Mouse (Mus musculus) spleen, postnatal 36 days (tissue): ENCODE data around the gene Tfg.
A peak's percentile ranks its signal among the peaks of the same experiment; 100 is the strongest.

Experiments used
- DNase-seq, 2 experiments: peaks; one replicate each; pipeline ENCODE4 v3.0.0; 2022; ENCODE audit warnings: low spot score in 2 of 2, mixed read lengths in 1 of 2

The Tfg gene

DNA sequence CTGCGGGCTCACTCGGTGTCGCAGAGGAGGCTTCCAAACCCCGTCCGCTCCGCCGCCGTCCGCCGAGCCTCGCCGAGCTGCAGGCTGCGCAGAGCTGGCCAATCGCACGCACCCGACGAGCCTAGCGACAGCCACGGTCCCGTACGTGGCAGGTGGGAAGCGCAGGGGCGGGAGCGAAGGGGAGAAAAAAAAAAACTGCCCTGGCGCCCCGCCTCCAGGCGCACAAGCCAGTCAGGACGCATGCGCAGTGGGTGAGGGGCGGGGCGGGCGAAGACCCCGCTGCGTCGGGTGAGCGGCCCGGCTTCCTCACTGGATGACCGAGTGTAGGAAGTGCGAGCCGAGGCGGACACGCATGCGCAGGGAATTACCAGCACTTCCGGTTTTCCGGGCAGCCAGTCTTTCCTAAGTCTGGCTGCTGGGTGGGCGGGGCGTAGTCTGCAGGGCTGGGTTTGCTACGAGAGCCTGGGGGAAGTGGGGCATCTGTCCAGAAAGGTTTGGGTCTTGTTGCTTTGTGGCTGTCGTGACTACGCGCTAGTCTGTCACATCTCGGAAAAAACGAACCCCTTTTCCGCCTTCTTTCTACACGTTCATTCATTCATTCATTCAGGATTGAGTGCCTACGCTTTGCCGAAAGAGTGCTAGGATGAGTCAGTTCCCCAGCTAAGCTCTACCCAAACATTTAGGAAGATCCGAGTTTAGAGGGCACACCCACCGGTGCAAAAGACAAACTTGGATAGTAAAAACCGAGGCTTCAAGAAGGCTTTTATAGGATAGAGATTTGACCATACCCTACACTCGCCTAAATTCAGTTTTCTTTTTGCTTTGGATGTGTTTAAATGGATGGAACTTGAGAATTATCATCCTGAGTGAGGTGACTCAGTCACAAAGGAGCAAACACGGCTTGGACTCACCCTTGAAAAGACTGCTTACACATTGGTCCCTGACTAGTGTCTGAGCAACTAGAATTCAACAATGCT, at the start of gene Tfg:
Gene Tfg (minus strand): TSS at position 227 of the 977 bp plus-strand sequence.
- peak; percentile 98 for DNase-seq

DNA sequence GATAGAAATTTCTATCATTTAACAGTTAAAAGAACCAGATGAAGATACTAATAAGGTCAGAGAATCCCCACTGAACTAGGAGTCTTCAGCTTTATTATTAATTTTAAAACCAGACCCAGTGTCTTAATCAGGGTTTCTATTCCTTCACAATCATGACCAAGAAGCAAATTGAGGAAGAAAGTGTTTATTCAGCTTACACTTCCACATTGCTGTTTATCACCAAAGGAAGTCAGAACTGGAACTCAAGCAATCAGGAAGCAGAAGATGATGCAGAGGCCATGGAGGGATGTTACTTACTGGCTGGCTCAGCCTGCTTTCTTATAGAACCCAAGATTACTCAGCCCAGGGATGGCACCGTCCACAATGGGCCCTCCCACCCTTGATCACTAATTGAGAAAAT, 11.8 kb upstream of the Tfg start:
- no peak for DNase-seq

DNA sequence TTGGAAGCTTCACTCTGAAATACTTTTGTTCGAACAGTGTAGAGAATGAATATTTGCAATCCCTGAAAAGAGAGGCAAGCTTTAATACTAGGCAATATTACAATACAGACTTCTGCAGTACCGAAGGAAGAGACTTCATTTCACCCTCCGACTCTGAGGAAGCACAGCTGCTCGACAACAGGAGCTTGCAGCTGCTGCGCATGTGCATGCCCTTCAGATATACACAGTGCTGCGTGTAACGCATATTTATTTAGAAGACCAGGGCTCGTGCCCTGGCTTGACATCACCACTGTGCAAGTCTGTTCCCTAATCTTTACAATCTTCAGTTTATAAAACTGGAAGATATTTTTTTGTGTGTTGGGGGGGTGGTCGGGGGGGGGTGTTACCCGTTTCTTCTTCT, 7.7 kb upstream of the Tfg start:
- DNase-seq: no peak

DNA sequence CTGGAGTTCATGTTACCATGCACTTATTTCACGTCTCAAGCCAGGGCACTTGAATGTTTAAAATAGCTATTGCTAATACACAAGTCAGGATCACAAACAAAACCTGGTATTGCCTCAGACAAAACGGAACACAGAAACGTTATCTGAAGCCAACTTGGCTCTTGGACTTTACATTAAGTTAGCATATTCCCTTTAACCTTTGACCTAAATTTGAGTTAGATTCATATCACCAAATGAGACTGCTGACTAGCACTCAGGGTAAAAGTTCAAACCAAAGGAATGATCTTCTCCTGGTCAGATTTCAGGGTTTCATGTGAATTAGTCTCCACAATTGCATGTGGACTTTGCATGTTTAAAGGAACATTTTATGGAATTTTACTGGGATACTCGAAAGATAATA, 5.1 kb upstream of the Tfg start:
- no peak for DNase-seq

DNA sequence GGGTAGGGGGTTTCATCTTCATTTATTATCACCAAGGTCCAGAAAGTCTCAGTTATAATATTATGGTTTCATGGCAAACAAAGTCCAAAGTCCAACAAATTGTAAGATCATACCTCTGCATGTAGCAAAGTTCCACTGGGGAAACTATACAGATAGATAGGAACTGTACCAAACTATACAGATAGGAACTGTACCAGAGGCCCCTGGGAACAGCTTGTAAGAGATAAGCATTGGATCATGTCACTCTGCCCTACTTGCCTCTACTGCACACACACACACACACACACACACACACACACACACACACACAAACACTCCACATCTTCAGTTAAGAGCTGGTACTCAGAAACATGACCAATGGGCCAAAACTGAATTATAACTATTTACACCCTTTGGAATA, 1.8 kb upstream of the Tfg start:
- DNase-seq: no peak

DNA sequence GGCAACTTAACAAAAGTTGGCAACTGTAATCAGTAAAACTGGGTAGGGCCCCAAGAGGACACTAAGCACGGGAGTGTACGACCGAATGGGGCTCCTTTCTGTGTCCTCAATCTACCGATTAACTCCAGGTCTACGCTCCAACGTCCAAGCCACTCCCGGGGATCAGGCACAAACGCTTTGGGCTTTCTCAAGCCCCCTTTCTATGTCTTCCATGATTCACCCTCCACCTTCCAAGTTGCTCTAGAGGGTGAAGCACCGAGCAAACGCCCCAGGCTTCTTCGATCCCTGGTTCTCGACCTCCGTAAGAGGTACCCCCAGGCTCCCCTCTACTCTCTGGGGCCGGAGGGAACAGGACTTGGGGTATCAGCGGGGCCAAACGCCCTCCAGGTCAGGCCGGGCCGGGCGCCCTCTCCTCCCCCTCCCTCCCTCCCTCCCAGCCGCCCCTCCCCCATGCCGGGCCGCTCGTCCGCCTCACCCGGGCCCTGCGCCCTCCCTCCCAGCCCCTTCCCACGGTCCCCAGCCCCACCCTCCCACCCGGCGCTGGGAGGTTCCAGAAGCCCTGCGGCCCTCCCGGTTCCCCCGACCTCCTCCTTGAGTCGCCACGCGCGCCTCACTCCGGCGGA, 582 bp downstream of the Tfg start:
- peak; percentile 2 to 12 for DNase-seq

DNA sequence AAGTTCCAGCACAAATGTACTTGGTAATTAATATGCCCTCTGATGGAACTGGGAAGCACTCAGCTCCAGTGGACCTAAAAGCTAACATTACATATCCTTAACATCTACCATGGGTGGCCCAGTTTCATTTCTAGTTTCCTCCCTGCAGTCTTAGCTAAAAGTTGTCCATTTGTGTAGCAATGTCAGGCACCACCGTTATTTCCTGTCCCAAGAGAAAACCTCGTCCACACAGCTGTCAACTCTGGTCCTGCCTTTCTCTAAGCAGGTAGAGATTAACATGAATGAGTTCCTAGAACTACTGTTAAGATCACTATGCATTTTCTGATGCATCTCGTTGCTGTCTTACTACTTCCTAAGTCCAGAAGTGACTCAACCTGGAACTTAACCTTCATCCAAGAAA, 1.6 kb downstream of the Tfg start:
- peak in 1 of 2 experiments; percentile 7 for DNase-seq

DNA sequence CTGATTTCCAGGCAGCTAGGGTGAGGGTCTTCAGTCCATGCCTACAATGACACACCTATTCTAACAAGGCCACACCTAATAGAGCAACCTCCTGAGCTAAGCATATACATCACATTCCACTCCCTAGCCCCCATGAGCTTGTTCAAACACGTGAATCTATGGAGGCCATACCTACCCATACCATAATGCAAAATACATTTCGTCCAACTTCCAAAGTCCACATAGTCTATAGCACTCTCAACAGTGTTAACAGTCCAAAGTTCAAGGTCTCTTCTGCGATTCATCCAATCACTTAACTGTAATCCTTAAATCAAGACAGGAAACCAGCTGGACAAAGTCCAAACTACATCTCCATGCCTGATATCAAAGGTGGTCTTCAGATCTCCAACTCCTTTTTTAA, 7.2 kb downstream of the Tfg start:
- no peak for DNase-seq

DNA sequence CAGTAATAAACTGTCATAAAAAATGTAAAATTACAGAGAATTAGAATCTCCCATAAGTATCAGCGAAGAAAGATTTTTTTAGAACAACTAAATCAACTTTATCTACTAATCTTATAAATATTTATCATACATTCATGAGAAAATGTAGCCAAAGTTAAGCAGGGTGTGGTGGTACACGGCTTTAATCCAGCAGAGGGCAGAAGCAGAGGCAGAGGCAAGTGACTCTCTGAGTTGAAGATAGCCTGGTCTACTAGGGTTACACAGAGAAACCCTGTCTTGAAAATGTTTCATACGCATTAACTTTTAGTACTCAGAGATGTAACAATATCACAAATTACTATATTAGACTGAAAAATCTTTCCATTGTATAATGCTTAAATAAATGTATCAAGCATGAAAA, 11.5 kb downstream of the Tfg start:
- no peak for DNase-seq

DNA sequence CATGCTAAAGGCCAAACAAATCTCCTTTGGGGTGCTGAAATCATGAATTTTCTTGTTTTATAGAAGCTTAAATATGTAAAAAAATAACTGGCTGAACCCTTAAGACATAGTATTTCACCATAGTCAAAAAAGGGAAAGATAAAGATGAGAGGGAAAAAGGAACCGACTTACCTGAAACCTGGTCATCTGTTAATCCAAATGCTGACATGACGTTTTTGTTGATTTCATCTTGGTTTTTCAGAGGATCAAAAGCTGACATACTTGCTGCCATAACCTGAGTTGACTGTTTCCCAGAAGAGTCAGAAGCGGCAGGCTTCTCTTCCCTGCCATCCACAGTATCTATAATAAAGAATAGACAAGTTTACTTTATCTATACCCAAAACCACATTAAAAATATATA, 16.4 kb downstream of the Tfg start:
- no peak for DNase-seq

DNA sequence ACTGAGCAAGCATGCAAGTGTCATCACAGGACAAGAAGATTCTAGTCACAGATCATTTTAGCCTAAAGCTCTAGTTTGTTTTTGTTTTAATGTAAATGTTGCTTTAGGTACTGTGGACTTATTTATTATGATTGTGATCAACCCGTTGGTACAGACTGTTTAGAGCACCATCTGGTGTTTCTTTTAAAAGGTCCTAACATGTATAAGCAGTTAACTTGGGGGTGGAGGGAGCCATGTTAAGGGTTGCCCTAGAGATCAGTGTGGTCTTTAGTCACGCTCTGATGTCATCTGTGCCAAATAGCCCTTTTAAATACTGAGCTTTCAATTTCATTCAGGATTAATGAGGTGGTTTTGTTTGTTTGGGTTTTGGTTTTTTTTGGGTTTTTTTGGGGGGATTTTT, 20.8 kb downstream of the Tfg start:
- no peak for DNase-seq

DNA sequence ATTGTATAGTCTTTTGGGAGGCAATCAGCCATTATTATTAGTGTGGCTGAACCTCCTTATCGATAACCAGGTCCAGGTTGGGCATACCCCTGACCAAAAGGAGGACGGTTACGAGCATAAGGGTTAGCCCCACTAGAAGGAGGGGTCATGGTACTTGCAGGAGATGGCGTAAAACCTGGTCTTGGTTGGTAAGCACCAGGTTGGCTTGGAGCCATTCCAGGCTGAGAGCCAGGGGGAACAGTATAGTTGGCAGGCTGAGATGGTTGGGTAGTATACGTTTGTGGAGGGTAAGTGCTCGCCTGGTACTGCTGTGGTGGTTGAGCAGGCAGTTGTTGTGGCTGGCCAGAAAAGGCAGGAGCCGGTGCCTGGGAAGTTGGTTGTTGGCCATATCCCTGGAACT, 26.5 kb downstream of the Tfg start:
- no peak for DNase-seq

DNA sequence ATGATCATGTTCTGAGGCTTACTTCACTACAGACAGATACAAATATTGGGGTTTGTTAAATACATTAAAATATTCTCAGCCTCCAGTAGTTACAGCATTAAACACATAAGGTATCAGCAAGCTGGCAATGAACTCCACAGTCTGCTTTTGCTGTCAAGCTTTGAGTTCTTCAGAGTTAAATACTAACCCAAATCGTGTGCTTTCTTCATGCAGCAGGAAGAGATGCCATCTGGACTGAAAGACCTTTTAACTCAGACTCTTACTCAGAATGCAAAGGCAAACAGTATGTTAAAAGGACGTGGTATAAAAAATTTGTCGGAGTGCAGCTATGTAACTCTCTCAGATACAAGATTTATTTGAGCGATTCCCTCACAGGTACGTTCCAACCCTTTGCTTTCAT, 30.5 kb downstream of the Tfg start:
- no peak for DNase-seq

DNA sequence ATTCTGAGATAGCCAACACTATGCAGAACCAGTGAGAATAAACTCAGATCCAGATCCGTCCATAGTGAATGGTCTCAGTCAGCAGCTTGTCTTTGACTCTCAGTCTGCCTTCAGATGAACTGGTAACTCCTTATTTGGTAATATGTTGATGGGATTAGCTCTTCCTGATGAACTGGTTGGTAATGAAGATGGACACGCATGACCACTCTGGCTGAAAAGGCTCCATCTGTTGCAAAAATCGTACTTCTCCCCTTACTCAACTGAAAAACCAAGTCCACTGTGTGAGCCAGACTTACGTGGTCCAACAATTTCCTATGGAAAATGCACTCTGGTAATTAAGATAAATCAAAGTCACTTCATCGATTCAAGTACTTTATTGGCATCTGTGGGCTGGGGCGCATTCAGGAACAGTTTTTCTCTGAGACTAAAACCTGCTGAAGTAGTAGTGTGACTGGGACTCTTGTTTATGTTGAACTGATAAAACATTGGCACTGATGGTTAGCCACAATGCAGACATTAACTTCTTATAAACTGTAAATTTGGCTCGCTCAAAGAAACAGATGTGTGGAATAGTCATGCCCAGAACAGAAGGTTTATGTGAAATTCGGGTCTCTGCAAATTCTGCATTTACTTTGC, 36.1 kb downstream of the Tfg start:
- DNase-seq: no peak

DNA sequence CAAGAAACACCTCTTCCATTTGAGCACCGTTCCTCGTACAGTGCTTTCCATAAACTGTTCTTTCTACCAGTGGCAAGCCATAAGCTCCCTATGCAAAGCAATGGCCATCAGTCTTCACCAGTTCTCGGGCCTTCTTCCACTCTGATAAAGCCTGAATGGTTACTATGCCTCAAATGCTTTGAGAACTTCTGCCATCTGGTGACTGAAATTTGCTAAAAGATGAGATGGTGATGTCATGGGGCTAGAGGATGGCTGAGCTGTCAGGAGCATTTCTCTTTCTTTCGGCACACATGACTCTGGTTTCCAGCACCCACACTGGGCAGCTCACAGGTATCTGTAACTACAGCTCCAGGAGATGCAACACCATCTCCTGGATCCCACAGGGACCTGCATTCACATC, 40.1 kb downstream of the Tfg start:
- no peak for DNase-seq

DNA sequence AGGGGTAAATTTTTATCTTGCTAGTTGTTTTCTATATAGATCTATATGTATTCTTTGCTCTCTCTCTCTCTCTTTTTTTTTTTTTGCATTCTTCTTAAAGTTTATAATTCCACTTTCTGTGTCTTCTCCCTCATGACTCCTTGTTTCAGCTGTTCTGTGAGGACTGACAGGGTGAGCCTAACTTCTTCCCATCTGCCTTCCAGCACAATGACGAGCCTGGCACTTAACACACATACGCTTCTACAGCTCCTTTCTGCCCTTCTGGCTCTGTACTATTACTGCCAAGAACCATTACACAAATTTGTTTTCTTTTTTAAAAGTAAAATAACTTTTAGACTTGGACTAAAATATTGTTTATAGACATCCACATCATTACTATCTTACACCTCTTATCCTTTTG, 43.8 kb downstream of the Tfg start:
- DNase-seq: no peak

DNA sequence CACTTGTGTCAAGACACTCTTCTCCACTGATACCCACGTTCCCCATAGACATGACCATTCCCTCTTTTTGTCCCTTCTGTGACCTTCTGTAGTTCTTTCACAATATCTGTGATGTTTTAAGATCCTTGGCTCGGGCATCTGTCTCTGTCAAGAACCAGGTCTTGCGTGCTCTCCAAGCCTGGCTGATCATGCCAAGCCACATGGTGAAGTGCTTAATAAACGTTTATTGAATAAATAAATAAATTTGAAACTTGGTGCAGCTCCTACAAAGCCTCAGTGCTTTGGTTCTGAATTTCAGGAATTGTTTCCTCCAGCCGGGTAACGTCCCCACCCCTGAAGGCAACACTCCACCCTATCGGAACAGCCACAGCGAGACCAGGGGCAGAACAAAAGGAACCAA, 46.3 kb downstream of the Tfg start:
- DNase-seq: no peak

DNA sequence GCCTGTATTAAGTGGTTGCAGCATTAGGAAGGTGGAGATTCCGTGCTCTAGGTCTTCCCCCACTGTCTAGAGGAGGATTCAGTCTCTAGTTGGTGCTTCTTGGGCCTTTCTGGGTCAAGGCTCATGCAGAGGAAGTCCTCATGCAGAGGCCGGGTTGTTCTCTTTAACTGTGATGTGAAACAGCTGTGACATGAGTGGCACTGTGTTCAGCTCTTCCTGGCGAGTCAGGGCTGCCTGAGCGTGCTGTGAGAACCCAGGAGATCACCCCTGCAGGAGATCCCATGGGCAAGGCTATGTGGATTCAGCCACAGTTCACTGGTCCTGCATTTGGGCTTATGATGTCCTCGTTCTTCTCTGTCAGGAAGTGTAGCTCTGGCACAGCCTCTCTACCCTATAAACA, 47.7 kb downstream of the Tfg start:
- no peak for DNase-seq

DNA sequence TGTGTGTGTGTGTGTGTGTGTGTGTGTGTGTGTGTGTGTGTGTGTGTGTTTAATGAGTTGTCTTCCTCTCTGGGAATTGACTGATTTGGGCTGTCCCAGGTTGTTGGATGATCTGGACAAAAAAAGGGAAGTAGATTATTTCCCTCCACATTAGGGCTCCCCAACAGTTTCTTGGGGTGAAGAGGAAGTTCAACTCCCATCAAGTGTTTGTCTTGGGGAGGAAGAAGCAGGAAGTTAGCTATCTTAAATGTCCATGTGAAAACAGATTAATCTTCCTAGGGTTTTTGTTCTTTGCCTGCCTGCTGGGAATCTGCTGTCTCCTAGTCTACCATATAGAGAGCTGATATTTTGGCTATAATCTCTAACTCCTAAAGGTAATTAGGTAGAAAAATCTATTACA, 58.4 kb downstream of the Tfg start:
- DNase-seq: no peak

DNA sequence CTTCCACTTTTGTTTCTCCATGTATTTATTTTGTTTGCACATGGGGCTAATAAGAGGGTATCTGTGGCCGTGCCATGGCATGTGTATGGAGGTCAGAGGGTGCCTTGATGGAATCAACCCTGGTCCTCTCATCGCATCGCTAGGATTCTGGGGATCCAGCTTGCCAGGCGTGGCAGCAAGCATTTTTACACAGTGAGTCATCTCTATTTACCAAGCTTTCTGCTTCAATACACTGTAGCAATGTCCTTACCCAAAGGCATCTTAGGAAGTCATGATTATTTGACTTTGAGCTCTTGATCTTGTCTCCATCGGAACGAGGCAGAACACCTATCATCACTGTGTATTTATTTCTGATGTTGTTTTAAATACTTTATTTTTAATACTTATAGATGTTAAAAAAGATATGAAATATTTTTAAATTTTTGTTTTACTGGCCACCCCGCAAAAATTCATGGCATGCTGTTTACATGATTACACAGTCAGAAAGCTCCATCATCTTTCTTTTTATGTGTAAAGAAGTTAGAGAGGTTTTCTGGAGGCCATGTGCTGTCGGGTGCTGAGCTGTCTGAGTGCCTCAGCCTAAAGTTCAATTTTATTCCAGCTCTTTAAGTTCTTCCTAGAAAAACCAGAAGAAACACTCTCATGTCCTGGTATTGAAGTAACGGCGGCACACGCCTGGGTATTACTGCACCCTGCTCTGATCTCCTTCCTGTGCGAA, 61.9 kb downstream of the Tfg start:
- no peak for DNase-seq

DNA sequence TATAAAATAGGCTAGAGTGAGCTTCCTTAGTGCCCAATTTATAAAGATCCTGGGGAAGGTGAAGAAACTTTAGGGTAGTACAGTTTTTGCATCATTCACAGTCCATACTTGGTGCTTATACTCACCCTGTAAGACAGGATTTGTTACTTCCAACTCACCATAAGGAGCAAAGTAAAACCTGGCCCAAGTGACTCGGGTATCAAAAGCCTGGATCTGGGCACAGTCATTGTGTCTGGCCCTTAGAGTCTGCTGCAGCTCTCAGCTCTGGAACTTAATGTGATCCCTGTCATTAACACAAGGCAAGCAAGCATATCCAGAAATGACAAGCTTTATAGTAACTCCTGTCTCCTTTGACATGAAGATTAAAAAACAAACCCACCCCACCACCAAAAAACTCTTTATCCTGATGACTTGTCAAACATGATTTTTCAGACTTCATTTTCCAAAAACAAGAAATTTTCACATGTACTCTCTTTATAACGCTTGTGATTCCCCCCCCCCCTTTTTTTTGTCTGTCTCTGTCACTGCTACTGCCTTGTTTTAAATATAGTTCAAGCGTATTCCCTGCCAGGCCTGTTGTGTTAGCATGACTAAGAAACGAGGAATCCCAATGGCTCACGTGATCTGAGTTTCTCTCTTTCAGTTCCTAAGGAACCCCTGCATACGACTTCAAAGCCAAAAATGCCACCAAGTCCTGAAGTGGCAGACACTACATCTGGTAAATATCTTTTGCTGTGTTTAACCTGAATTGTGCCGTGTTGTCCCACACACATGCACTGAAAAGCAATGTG, 70.7 kb downstream of the Tfg start:
- DNase-seq: no peak
